Mouse (Mus musculus) fat pad, adult 2 months (tissue): ENCODE measurements around the gene Polr3f.

Source experiments
- DNase-seq: peaks from one replicate; pipeline ENCODE4 v3.0.0-alpha.2; 2011; ENCODE audit warnings: low read depth, low spot score; ENCODE audit errors: extremely low read depth

Polr3f gene

GRCm38 (mm10) chr2:144588723-144589122, 61.2 kb downstream of the Polr3f start:
- DNase-seq: no peak
